Mouse (Mus musculus) embryo, embryonic 11 days (tissue): ENCODE results near the gene Atp8b4.
"Not testable (repeated sequence)": the region's sequence is repeated elsewhere in the genome, so short reads cannot be mapped to it uniquely, and the experiment has no call there.

Source experiments
- DNase-seq: peaks from one replicate; pipeline ENCODE4 v3.0.0-alpha.2; 2015

Gene Atp8b4

GRCm38 (mm10) chr2:126495832-126496695 lies 4.4 kb downstream of the Atp8b4 start:
- no peak for DNase-seq

- DNase-seq, result peak; percentile 4
These were observed 5.2 kb downstream of the Atp8b4 start for GRCm38 (mm10) chr2:126495230-126495629.

- no peak for DNase-seq
These were observed 7.2 kb downstream of the Atp8b4 start for GRCm38 (mm10) chr2:126493306-126493705.

- DNase-seq, result peak; percentile 11
These were observed 7.8 kb downstream of the Atp8b4 start for GRCm38 (mm10) chr2:126492713-126493112.

- DNase-seq, result no peak
These were observed 9.0 kb downstream of the Atp8b4 start for GRCm38 (mm10) chr2:126491446-126491845.

- DNase-seq, result no peak
These were observed 9.9 kb downstream of the Atp8b4 start for GRCm38 (mm10) chr2:126490573-126490972.

GRCm38 (mm10) chr2:126485262-126486017 lies 15.0 kb downstream of the Atp8b4 start:
- DNase-seq, result no peak

GRCm38 (mm10) chr2:126483337-126483736 lies 17.1 kb downstream of the Atp8b4 start:
- DNase-seq, result no peak

- DNase-seq, result no peak
These were observed 22.9 kb downstream of the Atp8b4 start for GRCm38 (mm10) chr2:126477556-126477955.

- no peak for DNase-seq
These were observed 24.6 kb downstream of the Atp8b4 start for GRCm38 (mm10) chr2:126475681-126476410.

- DNase-seq, result no peak
These were observed 26.5 kb downstream of the Atp8b4 start for GRCm38 (mm10) chr2:126474019-126474418.

- DNase-seq, result no peak
These were observed 27.6 kb downstream of the Atp8b4 start for GRCm38 (mm10) chr2:126472836-126473235.

GRCm38 (mm10) chr2:126467790-126468189 lies 32.7 kb downstream of the Atp8b4 start:
- DNase-seq, result no peak

- DNase-seq, result no peak
These were observed 33.9 kb downstream of the Atp8b4 start for GRCm38 (mm10) chr2:126466391-126467134.

GRCm38 (mm10) chr2:126458661-126459060 lies 41.8 kb downstream of the Atp8b4 start:
- DNase-seq, result no peak

GRCm38 (mm10) chr2:126457759-126458158 lies 42.7 kb downstream of the Atp8b4 start:
- not testable (repeated sequence) for DNase-seq

- DNase-seq, result no peak
These were observed 49.6 kb downstream of the Atp8b4 start for GRCm38 (mm10) chr2:126450937-126451302.

GRCm38 (mm10) chr2:126450210-126450936 lies 50.1 kb downstream of the Atp8b4 start:
- DNase-seq, result peak; percentile 6

GRCm38 (mm10) chr2:126445039-126445438 lies 55.4 kb downstream of the Atp8b4 start:
- no peak for DNase-seq

- no peak for DNase-seq
These were observed 58.9 kb downstream of the Atp8b4 start for GRCm38 (mm10) chr2:126441586-126441985.

- DNase-seq, result no peak
These were observed 65.8 kb downstream of the Atp8b4 start for GRCm38 (mm10) chr2:126434712-126435111.

GRCm38 (mm10) chr2:126434305-126434704 lies 66.2 kb downstream of the Atp8b4 start:
- DNase-seq, result no peak
